Mouse (Mus musculus): ENCODE measurements around the gene Srrm4.

DNA sequence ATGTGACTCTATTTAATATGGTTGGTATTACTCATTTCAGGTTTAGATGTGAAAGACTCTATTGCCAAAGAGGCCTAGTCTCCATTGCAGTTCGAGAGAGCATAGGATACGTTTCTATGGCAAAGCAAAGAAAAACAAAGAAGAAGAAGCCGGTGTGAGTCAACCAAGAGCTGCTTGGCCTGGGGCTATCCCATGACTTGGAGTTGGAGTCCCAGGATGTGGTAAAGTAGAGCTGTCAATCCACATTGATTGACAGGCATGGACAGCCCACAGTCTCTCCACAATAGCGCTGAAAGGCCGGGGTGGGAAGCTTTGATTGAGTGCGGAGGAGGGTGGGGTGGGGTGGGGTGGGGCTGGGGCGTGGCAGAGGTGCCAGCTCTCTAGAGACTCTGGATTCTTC is 158.7 kb downstream of the Srrm4 start:
- TF ChIP-seq POLR2A (IDR thresholded peaks at IDR 0.05; ENCODE audit: low read depth, low read length) (no peak), CTCF (IDR thresholded peaks at IDR 0.05; ENCODE audit: extremely low read depth, insufficient read depth, insufficient read length, insufficient replicate concordance) (no peak)
